Mouse (Mus musculus): ENCODE data around the gene Hist1h2bb.

Gene Hist1h2bb

GRCm38 (mm10) chr13:23728472-23729191 lies 17.9 kb upstream of the Hist1h2bb start:
- DNase-seq (ENCODE audit: low spot score in 2 of 2) = no peak

- no peak for DNase-seq (ENCODE audit: low spot score in 2 of 2)
Observed at GRCm38 (mm10) chr13:23729192-23729525, 17.4 kb upstream of the Hist1h2bb start.

- DNase-seq (ENCODE audit: low spot score in 2 of 2) = no peak
Observed at GRCm38 (mm10) chr13:23729706-23730105, 16.8 kb upstream of the Hist1h2bb start.

GRCm38 (mm10) chr13:23730479-23730878 lies 16.1 kb upstream of the Hist1h2bb start:
- DNase-seq (ENCODE audit: low spot score in 2 of 2) = peak; percentile 32 to 52

- DNase-seq (ENCODE audit: low spot score in 2 of 2) = no peak
Observed at GRCm38 (mm10) chr13:23732156-23732804, 14.3 kb upstream of the Hist1h2bb start.

GRCm38 (mm10) chr13:23737091-23737490 lies 9.4 kb upstream of the Hist1h2bb start:
- DNase-seq (ENCODE audit: low spot score in 2 of 2) = no peak

- no peak for DNase-seq (ENCODE audit: low spot score in 2 of 2)
Observed at GRCm38 (mm10) chr13:23738041-23738440, 8.5 kb upstream of the Hist1h2bb start.

GRCm38 (mm10) chr13:23738677-23739068 lies 7.9 kb upstream of the Hist1h2bb start, which contains the start of gene Hist1h1c:
TSS of gene Hist1h1c (plus strand) at chr13:23738808.
- peak; percentile 86 to 93 for DNase-seq (ENCODE audit: low spot score in 2 of 2)

- peak; percentile 86 to 94 for DNase-seq (ENCODE audit: low spot score in 2 of 2)
Observed at GRCm38 (mm10) chr13:23739069-23739921, 7.2 kb upstream of the Hist1h2bb start.

- DNase-seq (ENCODE audit: low spot score in 2 of 2) = no peak
Observed at GRCm38 (mm10) chr13:23739922-23740252, 6.6 kb upstream of the Hist1h2bb start.

- DNase-seq (ENCODE audit: low spot score in 2 of 2) = no peak
Observed at GRCm38 (mm10) chr13:23740256-23740840, 6.2 kb upstream of the Hist1h2bb start.

GRCm38 (mm10) chr13:23740910-23741309 lies 5.6 kb upstream of the Hist1h2bb start:
- no peak for DNase-seq (ENCODE audit: low spot score in 2 of 2)

GRCm38 (mm10) chr13:23742007-23742406 lies 4.5 kb upstream of the Hist1h2bb start:
- no peak for DNase-seq (ENCODE audit: low spot score in 2 of 2)

- DNase-seq (ENCODE audit: low spot score in 2 of 2) = no peak
Observed at GRCm38 (mm10) chr13:23743215-23743614, 3.3 kb upstream of the Hist1h2bb start.

GRCm38 (mm10) chr13:23743963-23744362 lies 2.6 kb upstream of the Hist1h2bb start:
- no peak for DNase-seq (ENCODE audit: low spot score in 2 of 2)

- no peak for DNase-seq (ENCODE audit: low spot score in 2 of 2)
Observed at GRCm38 (mm10) chr13:23744421-23745380, 1.8 kb upstream of the Hist1h2bb start.

GRCm38 (mm10) chr13:23745381-23746161 lies 963 bp upstream of the Hist1h2bb start, which contains the start of gene Hist1h3c:
TSS of gene Hist1h3c (minus strand) at chr13:23745602.
- DNase-seq (ENCODE audit: low spot score in 2 of 2) = peak; percentile 72 to 82

GRCm38 (mm10) chr13:23747081-23747891 lies 752 bp downstream of the Hist1h2bb start:
- no peak for DNase-seq (ENCODE audit: low spot score in 2 of 2)

GRCm38 (mm10) chr13:23747892-23748288 lies 1.4 kb downstream of the Hist1h2bb start:
- DNase-seq (ENCODE audit: low spot score in 2 of 2) = no peak

Data from urinary bladder, postnatal 36 days (tissue).